Mouse (Mus musculus): Measurements from ENCODE around the gene Cdc14b. TPM values are rescaled to one million over a fixed set of nuclear protein-coding genes. Genes with fewer than 3 reads are reported as not detected.

The Cdc14b gene
- polyA plus RNA-seq, 1 experiment from 2014 or later, result 11.8 TPM

DNA sequence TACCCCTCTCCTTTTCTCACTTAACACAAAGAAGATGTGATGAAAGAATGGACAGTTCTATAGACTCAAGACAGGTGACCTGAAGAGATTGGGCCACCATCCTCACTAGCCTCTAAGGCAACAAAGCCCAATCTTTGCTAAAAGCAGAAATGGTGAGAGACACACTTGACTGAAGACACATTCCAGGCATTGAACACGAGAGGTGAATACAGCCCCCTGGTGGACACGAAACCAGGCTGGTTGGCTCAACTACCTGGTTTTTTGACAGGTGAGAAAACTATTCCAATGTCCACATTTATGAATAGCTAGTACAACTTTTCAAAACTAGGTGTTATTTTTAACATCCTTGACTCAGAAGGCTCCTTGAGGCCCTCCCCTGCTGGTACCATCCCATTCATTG is 70.4 kb downstream of the Cdc14b start:
- TF ChIP-seq CTCF (IDR thresholded peaks at IDR 0.05; ENCODE audit: low read depth) (peak; percentile 67), EP300 (optimal IDR thresholded peaks at IDR 0.05) (no peak)
- H3K9me3 ChIP-seq (ENCODE audit: control insufficient read depth, low read length), result no peaks in the 10 kb centered on the region
- no peak for ATAC-seq (ENCODE audit: low FRiP score, low TSS enrichment)
- H3K4me2 ChIP-seq (replicated peaks; ENCODE audit: low read depth), result no peak overlapping the region
- peaks cover 4% of the 10 kb centered on the region; the same call in 1 of the 2 replicates for H3K36me3 ChIP-seq (ENCODE audit: control insufficient read depth, insufficient read depth, low read length)
- no peak overlapping the region for H3K9ac ChIP-seq (ENCODE audit: low read length)
- H3K27me3 ChIP-seq (ENCODE audit: control insufficient read depth, insufficient read depth, low read length), result no peaks in the 10 kb centered on the region
- no peaks in the 10 kb centered on the region for H3K4me1 ChIP-seq (replicated peaks; ENCODE audit: control insufficient read depth, insufficient read depth)
- peak; percentile 44 for DNase-seq (ENCODE audit: low spot score)
- 77% methylated on average over 2 of the region's 2 CpGs for WGBS
- H3K4me3 ChIP-seq (ENCODE audit: low read depth, low read length), result no peak overlapping the region
- no peak overlapping the region for H3K27ac ChIP-seq (replicated peaks)

DNA sequence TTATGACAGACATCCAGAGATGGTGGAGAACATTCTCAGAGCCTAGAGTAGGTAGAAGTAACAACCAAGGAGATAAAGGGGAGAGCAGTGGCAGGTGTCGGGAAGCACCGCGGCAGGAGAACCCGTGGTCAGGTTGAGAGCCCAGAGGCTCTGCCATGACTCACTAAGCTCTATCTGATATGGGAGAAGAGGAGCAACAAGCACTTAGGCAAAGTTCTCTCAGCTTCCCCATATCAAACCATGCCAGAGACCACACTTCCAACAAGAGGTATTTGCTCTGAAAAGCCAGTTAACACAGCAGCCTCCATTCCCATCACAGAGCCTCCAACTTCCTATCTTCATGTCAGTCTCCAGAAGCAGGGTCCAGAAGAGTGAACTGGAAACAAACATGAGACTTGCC is 74.2 kb downstream of the Cdc14b start:
- H3K4me3 ChIP-seq (ENCODE audit: low read depth, low read length), result no peak overlapping the region
- no peak for ATAC-seq (ENCODE audit: low FRiP score, low TSS enrichment)
- peaks cover 4% of the 10 kb centered on the region; the same call in 1 of the 2 replicates for H3K36me3 ChIP-seq (ENCODE audit: control insufficient read depth, insufficient read depth, low read length)
- no peaks in the 10 kb centered on the region for H3K27me3 ChIP-seq (ENCODE audit: control insufficient read depth, insufficient read depth, low read length)
- H3K9me3 ChIP-seq (ENCODE audit: control insufficient read depth, low read length), result no peaks in the 10 kb centered on the region
- H3K9ac ChIP-seq (ENCODE audit: low read length), result no peak overlapping the region
- DNase-seq (ENCODE audit: low spot score), result no peak
- H3K4me2 ChIP-seq (replicated peaks; ENCODE audit: low read depth), result no peak overlapping the region
- no peak overlapping the region for H3K27ac ChIP-seq (replicated peaks)
- TF ChIP-seq CTCF (IDR thresholded peaks at IDR 0.05; ENCODE audit: low read depth) (no peak), EP300 (optimal IDR thresholded peaks at IDR 0.05) (no peak)
- no peaks in the 10 kb centered on the region for H3K4me1 ChIP-seq (replicated peaks; ENCODE audit: control insufficient read depth, insufficient read depth)
- 93% methylated on average over 4 of the region's 4 CpGs for WGBS

DNA sequence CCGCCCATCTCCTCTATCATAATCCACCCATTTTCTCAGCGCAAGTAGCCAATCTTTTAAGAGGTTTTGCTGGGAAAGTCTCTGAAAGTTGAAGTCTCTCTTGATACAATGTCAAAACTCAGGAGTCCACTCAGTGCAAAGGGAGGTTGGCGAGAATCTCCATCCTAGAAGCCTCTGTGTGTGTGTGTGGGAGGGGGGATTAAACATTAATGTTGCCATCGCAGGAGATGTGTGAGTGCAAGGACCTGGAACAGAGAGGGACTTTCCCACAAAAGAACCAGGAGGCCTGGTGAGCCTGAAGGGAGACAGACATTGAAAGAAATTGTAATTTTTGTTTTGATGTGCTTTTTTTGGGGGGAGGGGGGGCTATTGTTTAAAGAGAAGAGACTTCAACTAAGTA is 76.8 kb downstream of the Cdc14b start:
- Histone ChIP-seq H3K4me1 (replicated peaks; ENCODE audit: control insufficient read depth, insufficient read depth) (no peaks in the 10 kb centered on the region), H3K4me2 (replicated peaks; ENCODE audit: low read depth) (no peak overlapping the region), H3K9me3 (ENCODE audit: control insufficient read depth, low read length) (no peaks in the 10 kb centered on the region), H3K36me3 (ENCODE audit: control insufficient read depth, insufficient read depth, low read length) (peaks cover 4% of the 10 kb centered on the region; the same call in 1 of the 2 replicates), H3K27me3 (ENCODE audit: control insufficient read depth, insufficient read depth, low read length) (no peaks in the 10 kb centered on the region), H3K9ac (ENCODE audit: low read length) (no peak overlapping the region), H3K27ac (replicated peaks) (no peak overlapping the region), H3K4me3 (ENCODE audit: low read depth, low read length) (no peak overlapping the region)
- no peak for ATAC-seq (ENCODE audit: low FRiP score, low TSS enrichment)
- TF ChIP-seq EP300 (optimal IDR thresholded peaks at IDR 0.05) (no peak), CTCF (IDR thresholded peaks at IDR 0.05; ENCODE audit: low read depth) (no peak)
- WGBS, result 94% methylated on average over 4 of the region's 4 CpGs
- no peak for DNase-seq (ENCODE audit: low spot score)

DNA sequence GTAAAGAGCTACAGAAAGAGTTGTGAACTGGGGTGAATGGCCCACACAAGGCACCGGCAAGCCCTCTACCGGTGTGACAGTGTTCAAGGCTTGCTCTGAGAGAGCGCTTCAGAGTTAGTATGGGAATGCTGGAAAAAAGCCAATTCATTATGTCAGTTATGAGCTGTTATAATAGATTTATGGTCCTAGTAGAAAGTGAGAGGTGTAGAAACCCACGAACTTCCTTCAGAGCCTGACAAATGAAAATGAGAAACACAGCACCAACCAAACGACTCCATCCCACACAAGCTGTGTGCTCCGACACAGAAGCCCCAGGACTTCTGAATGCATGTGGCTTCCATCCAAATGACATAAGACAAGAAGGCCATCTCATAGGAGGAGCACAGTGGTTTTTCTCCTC is 77.2 kb downstream of the Cdc14b start:
- Histone ChIP-seq H3K36me3 (ENCODE audit: control insufficient read depth, insufficient read depth, low read length) (peaks cover 4% of the 10 kb centered on the region; the same call in 1 of the 2 replicates), H3K4me2 (replicated peaks; ENCODE audit: low read depth) (no peak overlapping the region), H3K27me3 (ENCODE audit: control insufficient read depth, insufficient read depth, low read length) (no peaks in the 10 kb centered on the region), H3K9ac (ENCODE audit: low read length) (no peak overlapping the region), H3K9me3 (ENCODE audit: control insufficient read depth, low read length) (no peaks in the 10 kb centered on the region), H3K4me3 (ENCODE audit: low read depth, low read length) (no peak overlapping the region), H3K4me1 (replicated peaks; ENCODE audit: control insufficient read depth, insufficient read depth) (no peaks in the 10 kb centered on the region), H3K27ac (replicated peaks) (no peak overlapping the region)
- TF ChIP-seq EP300 (optimal IDR thresholded peaks at IDR 0.05), result no peak
- no peak for TF ChIP-seq CTCF (IDR thresholded peaks at IDR 0.05; ENCODE audit: low read depth)
- ATAC-seq (ENCODE audit: low FRiP score, low TSS enrichment) (no peak), DNase-seq (ENCODE audit: low spot score) (no peak)
- 71% methylated on average over 6 of the region's 6 CpGs for WGBS

DNA sequence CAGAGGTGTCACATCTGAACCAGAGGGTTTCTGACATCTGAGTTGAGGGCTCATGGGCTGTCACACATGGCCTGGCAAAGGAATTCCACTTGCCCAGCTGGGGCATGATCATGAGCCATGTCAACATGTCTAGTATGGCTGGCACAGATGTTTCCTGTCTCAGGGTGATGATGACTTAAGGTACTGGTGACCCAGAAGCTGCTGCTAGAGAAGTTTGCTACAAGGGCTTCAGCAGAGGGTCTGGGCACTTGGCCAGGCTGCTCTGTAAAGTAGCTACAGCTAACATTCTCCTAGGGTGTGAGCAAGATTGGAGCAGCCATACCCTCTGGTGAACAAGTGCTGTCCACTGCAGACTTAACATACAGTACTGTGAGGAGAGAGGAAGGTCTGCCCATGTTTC is 88.0 kb downstream of the Cdc14b start:
- Histone ChIP-seq H3K9me3 (ENCODE audit: control insufficient read depth, low read length) (no peaks in the 10 kb centered on the region), H3K9ac (ENCODE audit: low read length) (no peak overlapping the region), H3K4me2 (replicated peaks; ENCODE audit: low read depth) (no peak overlapping the region), H3K27ac (replicated peaks) (no peak overlapping the region), H3K27me3 (ENCODE audit: control insufficient read depth, insufficient read depth, low read length) (no peaks in the 10 kb centered on the region), H3K36me3 (ENCODE audit: control insufficient read depth, insufficient read depth, low read length) (0 out of 2 replicates have a peak, but pooled peaks cover 3% of the 10 kb centered on the region), H3K4me3 (ENCODE audit: low read depth, low read length) (no peak overlapping the region), H3K4me1 (replicated peaks; ENCODE audit: control insufficient read depth, insufficient read depth) (no peaks in the 10 kb centered on the region)
- DNase-seq (ENCODE audit: low spot score) (no peak), ATAC-seq (ENCODE audit: low FRiP score, low TSS enrichment) (no peak)
- no peak for TF ChIP-seq EP300 (optimal IDR thresholded peaks at IDR 0.05)
- TF ChIP-seq CTCF (IDR thresholded peaks at IDR 0.05; ENCODE audit: low read depth), result no peak

DNA sequence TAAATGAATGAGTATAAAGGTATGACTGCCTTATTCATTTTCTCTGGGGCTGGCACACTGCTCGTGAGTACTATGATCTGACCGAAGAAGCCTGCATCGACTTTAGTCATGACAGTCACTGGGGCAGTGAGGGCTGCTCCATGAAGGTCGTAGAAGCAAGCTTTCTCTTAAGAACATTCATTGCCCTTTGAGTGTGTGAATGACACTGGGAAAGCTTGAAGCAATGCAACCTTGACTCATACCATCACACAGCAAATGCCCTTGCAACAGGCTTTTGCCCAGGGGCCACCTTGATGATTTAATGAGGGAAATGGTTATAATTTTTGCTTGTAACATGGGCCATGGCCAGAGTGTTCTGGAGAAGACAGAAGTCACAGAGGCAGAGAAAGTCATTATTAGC is 88.6 kb downstream of the Cdc14b start:
- no peak for ATAC-seq (ENCODE audit: low FRiP score, low TSS enrichment)

More for the DNA sequence above, 88.6 kb downstream of the Cdc14b start:
- Histone ChIP-seq H3K4me3 (ENCODE audit: low read depth, low read length) (no peak overlapping the region), H3K27me3 (ENCODE audit: control insufficient read depth, insufficient read depth, low read length) (no peaks in the 10 kb centered on the region), H3K27ac (replicated peaks) (no peak overlapping the region), H3K4me2 (replicated peaks; ENCODE audit: low read depth) (no peak overlapping the region), H3K4me1 (replicated peaks; ENCODE audit: control insufficient read depth, insufficient read depth) (no peaks in the 10 kb centered on the region), H3K9ac (ENCODE audit: low read length) (no peak overlapping the region), H3K9me3 (ENCODE audit: control insufficient read depth, low read length) (no peaks in the 10 kb centered on the region), H3K36me3 (ENCODE audit: control insufficient read depth, insufficient read depth, low read length) (0 out of 2 replicates have a peak, but pooled peaks cover 3% of the 10 kb centered on the region)
- no peak for TF ChIP-seq CTCF (IDR thresholded peaks at IDR 0.05; ENCODE audit: low read depth)
- DNase-seq (ENCODE audit: low spot score), result no peak
- WGBS, result 91% methylated on average over 4 of the region's 4 CpGs
